Mouse (Mus musculus) MEL (cell line): ENCODE measurements around the gene Slc17a6. TPM values are rescaled to one million over a fixed set of nuclear protein-coding genes. Genes with fewer than 3 reads are reported as not detected.

Source experiments
- DNase-seq: peaks from one replicate; pipeline ENCODE4 v3.0.0; 2011; ENCODE audit warnings: low read depth, low spot score
- H3K27ac ChIP-seq: 2 replicates; pipeline ENCODE4 v1.5.1; 2012; ENCODE audit warnings: low read depth, mild to moderate bottlenecking, control low read depth, low read length, moderate library complexity; ENCODE audit not compliant: control insufficient read depth
- H3K27me3 ChIP-seq, 2 experiments: fragments of 150-350 bp in 1 of 2; sonication (generic) in 1 of 2; 2 replicates each; pipeline ENCODE4 v1.6.1; 2012; ENCODE audit warnings: low read length in 2 of 2, mild to moderate bottlenecking in 2 of 2, improper control_type of control experiment in 1 of 2, moderate library complexity in 1 of 2; ENCODE audit not compliant: insufficient read depth in 2 of 2, control insufficient read depth in 1 of 2
- H3K36me3 ChIP-seq, 2 experiments: 2 replicates each; pipeline ENCODE4 v1.6.1; 2012 to 2014; ENCODE audit warnings: low read length in 2 of 2, improper control_type of control experiment in 1 of 2, inconsistent platforms in 1 of 2, mild to moderate bottlenecking in 1 of 2; ENCODE audit not compliant: insufficient read depth in 2 of 2, control insufficient read depth in 1 of 2
- H3K4me1 ChIP-seq, 2 experiments: fragments of 150-350 bp in 1 of 2; sonication (generic) in 1 of 2; 2 replicates each; pipeline ENCODE4 v1.6.1; 2012; ENCODE audit warnings: low read length in 2 of 2, improper control_type of control experiment in 1 of 2, mild to moderate bottlenecking in 1 of 2; ENCODE audit not compliant: insufficient read depth in 2 of 2, control insufficient read depth in 1 of 2
- H3K4me3 ChIP-seq, 2 experiments: fragments of 150-350 bp in 1 of 2; sonication (generic) in 1 of 2; 2 replicates each; pipeline ENCODE4 v1.5.1; 2012; ENCODE audit warnings: low read depth in 2 of 2, low read length in 2 of 2, mild to moderate bottlenecking in 2 of 2, moderate library complexity in 2 of 2, control low read depth in 1 of 2, improper control_type of control experiment in 1 of 2; ENCODE audit not compliant: control insufficient read depth in 1 of 2, insufficient read depth in 1 of 2
- H3K79me2 ChIP-seq: 2 replicates; pipeline ENCODE4 v1.6.1; 2012; ENCODE audit warnings: mild to moderate bottlenecking, low read length, moderate library complexity; ENCODE audit not compliant: control insufficient read depth, poor library complexity, insufficient read depth
- H3K9ac ChIP-seq: 2 replicates; pipeline ENCODE4 v1.6.1; 2012; ENCODE audit warnings: low read depth, mild to moderate bottlenecking, control low read depth, low read length, moderate library complexity; ENCODE audit not compliant: control insufficient read depth, poor library complexity, severe bottlenecking
- H3K9me3 ChIP-seq: fragments of 150-350 bp; sonication (generic); replicated peaks from 2 replicates; pipeline ENCODE4 v1.6.1; 2012; ENCODE audit warnings: mild to moderate bottlenecking, low read length, improper control_type of control experiment, moderate library complexity; ENCODE audit not compliant: insufficient read depth
- BHLHE40 ChIP-seq: IDR thresholded peaks from 2 replicates; pipeline ENCODE4 v1.6.1; 2012; ENCODE audit warnings: low read depth, mild to moderate bottlenecking, inconsistent platforms, low read length, improper control_type of control experiment, borderline replicate concordance
- CHD1 ChIP-seq: IDR thresholded peaks from 2 replicates; pipeline ENCODE4 v1.6.1; 2012; ENCODE audit warnings: low read depth, mild to moderate bottlenecking, inconsistent platforms, low read length, improper control_type of control experiment
- CTCF ChIP-seq, 3 experiments: IDR thresholded peaks in 2 of 3; conservative IDR thresholded peaks in 1 of 3; 2 replicates each; pipeline ENCODE4 v1.5.1; 2011 to 2012; ENCODE audit warnings: low read length in 3 of 3, low read depth in 2 of 3, mild to moderate bottlenecking in 2 of 3, improper control_type of control experiment in 1 of 3, inconsistent platforms in 1 of 3, mixed read lengths in 1 of 3, moderate library complexity in 1 of 3; ENCODE audit not compliant: control insufficient read depth in 1 of 3, insufficient read depth in 1 of 3, poor library complexity in 1 of 3, severe bottlenecking in 1 of 3
- E2F4 ChIP-seq: IDR thresholded peaks from 2 replicates; pipeline ENCODE4 v1.6.1; 2011; ENCODE audit warnings: low read depth, low read length, improper control_type of control experiment, borderline replicate concordance
- EP300 ChIP-seq, 2 experiments: IDR thresholded peaks; 2 replicates each; pipeline ENCODE4 v1.6.1; 2011; ENCODE audit warnings: improper control_type of control experiment in 2 of 2, low read length in 2 of 2, low read depth in 1 of 2, mild to moderate bottlenecking in 1 of 2
- GATA1 ChIP-seq: IDR thresholded peaks from 2 replicates; pipeline ENCODE4 v1.6.1; 2011; ENCODE audit warnings: low read depth, low read length, improper control_type of control experiment
- KAT2A ChIP-seq: conservative IDR thresholded peaks from 2 replicates; pipeline ENCODE4 v1.6.1; 2012; ENCODE audit warnings: low read depth, low read length, improper control_type of control experiment, inconsistent platforms
- MEF2A ChIP-seq: IDR thresholded peaks from 2 replicates; pipeline ENCODE4 v1.6.1; 2014; ENCODE audit warnings: low read depth, mild to moderate bottlenecking, inconsistent platforms, low read length, improper control_type of control experiment; ENCODE audit not compliant: poor library complexity, insufficient replicate concordance, severe bottlenecking; ENCODE audit errors: extremely low read depth
- MYC ChIP-seq: IDR thresholded peaks from 2 replicates; pipeline ENCODE4 v1.6.1; 2011; ENCODE audit warnings: low read depth, mild to moderate bottlenecking, low read length, improper control_type of control experiment, moderate library complexity
- NELFE ChIP-seq: IDR thresholded peaks from 2 replicates; pipeline ENCODE4 v1.6.1; 2011; ENCODE audit warnings: low read depth, low read length, improper control_type of control experiment
- NRF1 ChIP-seq: IDR thresholded peaks from 2 replicates; pipeline ENCODE4 v1.6.1; 2014; ENCODE audit warnings: low read depth, mild to moderate bottlenecking, inconsistent platforms, low read length, improper control_type of control experiment, moderate library complexity; ENCODE audit not compliant: poor library complexity, insufficient read depth, severe bottlenecking
- POLR2A ChIP-seq, 2 experiments: IDR thresholded peaks; 2 replicates each; pipeline ENCODE4 v1.6.1; 2011 to 2012; ENCODE audit warnings: low read length in 2 of 2, mild to moderate bottlenecking in 2 of 2, control low read depth in 1 of 2, improper control_type of control experiment in 1 of 2, low read depth in 1 of 2, moderate library complexity in 1 of 2; ENCODE audit not compliant: control insufficient read depth in 1 of 2, insufficient read depth in 1 of 2, poor library complexity in 1 of 2
- POLR2AphosphoS2 ChIP-seq: IDR thresholded peaks from 2 replicates; pipeline ENCODE4 v1.6.1; 2011; ENCODE audit warnings: low read length, improper control_type of control experiment
- RAD21 ChIP-seq: IDR thresholded peaks from 2 replicates; pipeline ENCODE4 v1.6.1; 2011; ENCODE audit warnings: mild to moderate bottlenecking, low read depth, low read length, improper control_type of control experiment
- RCOR1 ChIP-seq: IDR thresholded peaks from 2 replicates; pipeline ENCODE4 v1.6.1; 2012; ENCODE audit warnings: low read depth, mild to moderate bottlenecking, inconsistent platforms, low read length, improper control_type of control experiment
- SMC3 ChIP-seq: IDR thresholded peaks from 2 replicates; pipeline ENCODE4 v1.6.1; 2011; ENCODE audit warnings: low read depth, low read length, improper control_type of control experiment
- TBP ChIP-seq: IDR thresholded peaks from 2 replicates; pipeline ENCODE4 v1.8.0; 2011; ENCODE audit warnings: low read depth, low read length, improper control_type of control experiment
- TCF12 ChIP-seq: IDR thresholded peaks from 2 replicates; pipeline ENCODE4 v1.6.1; 2014; ENCODE audit warnings: low read depth, mild to moderate bottlenecking, inconsistent platforms, low read length, improper control_type of control experiment, moderate library complexity
- UBTF ChIP-seq: IDR thresholded peaks from 2 replicates; pipeline ENCODE4 v1.6.1; 2012; ENCODE audit warnings: low read depth, mild to moderate bottlenecking, inconsistent platforms, low read length, improper control_type of control experiment, moderate library complexity, borderline replicate concordance; ENCODE audit not compliant: insufficient read depth
- USF2 ChIP-seq, 2 experiments: IDR thresholded peaks; 2 replicates each; pipeline ENCODE4 v1.6.1; 2011 to 2012; ENCODE audit warnings: improper control_type of control experiment in 2 of 2, low read length in 2 of 2, borderline replicate concordance in 1 of 2, inconsistent platforms in 1 of 2, low read depth in 1 of 2, mild to moderate bottlenecking in 1 of 2; ENCODE audit not compliant: insufficient read depth in 1 of 2
- ZC3H11A ChIP-seq: IDR thresholded peaks from 2 replicates; pipeline ENCODE4 v1.6.1; 2012; ENCODE audit warnings: low read depth, mild to moderate bottlenecking, inconsistent platforms, low read length, improper control_type of control experiment
- ZKSCAN1 ChIP-seq: IDR thresholded peaks from 2 replicates; pipeline ENCODE4 v1.6.1; 2012; ENCODE audit warnings: low read depth, mild to moderate bottlenecking, inconsistent platforms, low read length, improper control_type of control experiment, moderate library complexity
- ZMIZ1 ChIP-seq: IDR thresholded peaks from 2 replicates; pipeline ENCODE4 v1.6.1; 2012; ENCODE audit warnings: low read depth, mild to moderate bottlenecking, inconsistent platforms, low read length, improper control_type of control experiment, moderate library complexity
- ZNF384 ChIP-seq: IDR thresholded peaks from 2 replicates; pipeline ENCODE4 v1.6.1; 2012; ENCODE audit warnings: low read depth, mild to moderate bottlenecking, inconsistent platforms, low read length, improper control_type of control experiment
- polyA plus RNA-seq, 2 experiments: library from polyadenylated mRNA; stranded (reverse) in 1 of 2; unstranded in 1 of 2; fragments of >175 nt in 1 of 2; fragments of >200 nt in 1 of 2; gene quantifications; 2 replicates each; pipeline versions ENCODE4 v1.2.1 to v1.2.4; 2012; ENCODE audit warnings: low replicate concordance in 2 of 2, low read depth in 1 of 2; ENCODE audit not compliant: insufficient read length in 2 of 2, insufficient read depth in 1 of 2, missing spikeins in 1 of 2
- total RNA-seq: library from RNA; depleted of rRNA; stranded (reverse); fragments of 300-350 nt; gene quantifications from 2 replicates; pipeline ENCODE4 v1.2.3, GENCODE M21; 2012

Slc17a6 gene
- total and polyA plus RNA-seq, 3 experiments, result not detected

DNA sequence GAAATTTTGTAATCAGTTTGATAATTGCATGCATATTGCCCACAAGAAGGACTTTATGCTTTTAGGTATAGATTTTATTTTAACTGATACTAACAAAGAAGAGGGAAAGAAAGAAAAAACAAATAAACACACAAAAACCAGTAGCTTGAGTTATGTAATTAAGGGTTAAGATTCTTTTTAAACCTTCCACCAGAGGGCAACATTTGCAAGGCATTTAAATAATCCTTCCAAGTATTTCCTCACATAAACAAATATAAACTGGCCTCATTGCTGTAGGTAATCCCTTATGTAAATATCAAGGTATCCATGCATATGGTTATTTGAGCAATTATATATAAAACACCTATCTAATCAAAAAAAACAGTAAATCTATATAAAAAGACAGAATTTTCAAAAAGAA is 3.9 kb upstream of the Slc17a6 start:
- Histone ChIP-seq H3K27ac (no peak overlapping the region), H3K36me3 (no peaks in the 10 kb centered on the region), H3K4me3 (no peak overlapping the region), H3K9me3 (no peaks in the 10 kb centered on the region), H3K4me1 (no peaks in the 10 kb centered on the region), H3K79me2 (no peaks in the 10 kb centered on the region), H3K9ac (no peak overlapping the region), H3K27me3 (no peaks in the 10 kb centered on the region)
- DNase-seq, result peak; percentile 54
- TF ChIP-seq ZC3H11A, result peak; percentile 67
- no peak for TF ChIP-seq ZMIZ1
- peak; percentile 83 for TF ChIP-seq RAD21
- TF ChIP-seq KAT2A, result no peak
- TF ChIP-seq SMC3, result peak; percentile 75
- TF ChIP-seq CTCF (IDR thresholded peaks at IDR 0.05 in 2 of 3, conservative IDR thresholded peaks at IDR 0.05 in 1 of 3; ENCODE audit: control insufficient read depth in 1 of 3, insufficient read depth in 1 of 3, low read depth in 2 of 3, low read length in 3 of 3, poor library complexity in 1 of 3, severe bottlenecking in 1 of 3), result peak in 2 of 3 experiments; percentile 10 to 63; a peak in 2 of 6 replicates

DNA sequence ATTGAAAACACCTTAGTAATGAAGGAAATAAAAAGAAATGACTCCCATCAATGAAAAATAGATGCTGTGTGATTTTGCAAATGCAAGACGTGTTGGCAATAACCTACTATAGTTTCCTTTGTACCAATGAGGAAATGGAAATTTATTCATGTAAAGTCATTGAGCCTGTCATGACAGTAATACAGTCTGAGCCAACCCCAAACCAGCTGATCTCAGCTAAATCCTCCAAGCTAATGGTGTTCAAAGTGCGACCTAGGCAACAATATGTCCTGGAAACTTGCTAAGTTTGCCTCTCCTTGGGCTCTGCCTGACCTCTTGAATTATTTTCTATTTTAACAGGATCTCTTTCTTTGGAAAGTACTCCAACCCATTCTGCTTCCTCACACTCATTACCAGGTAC is 3.4 kb upstream of the Slc17a6 start:
- no peak for DNase-seq
- H3K36me3 ChIP-seq, result no peaks in the 10 kb centered on the region
- H3K27ac ChIP-seq, result no peak overlapping the region
- H3K9me3 ChIP-seq, result no peaks in the 10 kb centered on the region
- no peaks in the 10 kb centered on the region for H3K79me2 ChIP-seq
- TF ChIP-seq POLR2AphosphoS2 (no peak), NRF1 (no peak), CHD1 (no peak), ZMIZ1 (no peak), EP300 (IDR thresholded peaks at IDR 0.05; ENCODE audit: low read depth in 1 of 2, low read length in 2 of 2) (no peak), RCOR1 (no peak), ZKSCAN1 (no peak)
- H3K4me3 ChIP-seq, result no peak overlapping the region
- H3K4me1 ChIP-seq, result no peaks in the 10 kb centered on the region
- H3K9ac ChIP-seq, result no peak overlapping the region
- H3K27me3 ChIP-seq, result no peaks in the 10 kb centered on the region

DNA sequence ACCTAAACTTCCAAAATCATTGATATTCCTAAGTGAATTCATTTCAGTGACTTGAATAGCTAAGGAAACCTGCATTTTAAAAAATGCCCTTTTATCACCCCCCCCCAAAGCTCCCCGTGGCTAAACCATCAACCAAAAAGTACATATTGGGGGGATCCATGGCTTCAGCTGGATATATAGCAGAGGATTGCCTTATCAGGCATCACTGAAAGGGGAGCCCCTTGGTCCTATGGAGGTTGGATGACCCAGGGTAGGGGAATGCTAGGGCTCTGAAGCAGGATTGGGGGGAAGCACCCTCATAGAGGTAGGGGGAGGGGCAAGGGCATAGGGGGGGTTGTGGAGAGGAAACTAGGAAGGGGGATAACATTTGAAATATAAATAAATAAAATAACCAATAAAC is 1.8 kb upstream of the Slc17a6 start:
- no peaks in the 10 kb centered on the region for H3K36me3 ChIP-seq
- no peak overlapping the region for H3K27ac ChIP-seq
- H3K4me1 ChIP-seq, result no peaks in the 10 kb centered on the region
- H3K79me2 ChIP-seq, result no peaks in the 10 kb centered on the region
- H3K27me3 ChIP-seq, result no peaks in the 10 kb centered on the region
- no peaks in the 10 kb centered on the region for H3K9me3 ChIP-seq
- H3K4me3 ChIP-seq, result no peak overlapping the region
- H3K9ac ChIP-seq, result no peak overlapping the region
- no peak for DNase-seq
- no peak for TF ChIP-seq NELFE
- no peak for TF ChIP-seq NRF1
- no peak for TF ChIP-seq MYC
- no peak for TF ChIP-seq RCOR1
- no peak for TF ChIP-seq GATA1
- TF ChIP-seq POLR2A (IDR thresholded peaks at IDR 0.05; ENCODE audit: control insufficient read depth in 1 of 2, insufficient read depth in 1 of 2, low read depth in 1 of 2, low read length in 2 of 2, poor library complexity in 1 of 2), result no peak
- TF ChIP-seq USF2 (IDR thresholded peaks at IDR 0.05; ENCODE audit: borderline replicate concordance in 1 of 2, insufficient read depth in 1 of 2, low read depth in 1 of 2, low read length in 2 of 2), result no peak
- TF ChIP-seq BHLHE40, result no peak
- TF ChIP-seq ZKSCAN1, result no peak
- no peak for TF ChIP-seq MEF2A
- TF ChIP-seq TBP, result no peak
- no peak for TF ChIP-seq EP300 (IDR thresholded peaks at IDR 0.05; ENCODE audit: low read depth in 1 of 2, low read length in 2 of 2)
- no peak for TF ChIP-seq SMC3
- TF ChIP-seq UBTF, result no peak
- TF ChIP-seq TCF12, result no peak
- TF ChIP-seq E2F4, result no peak
- TF ChIP-seq RAD21, result no peak
- TF ChIP-seq ZNF384, result no peak
- TF ChIP-seq ZC3H11A, result no peak
